Mouse (Mus musculus): ENCODE results near the gene Gm17409. TPM values are rescaled to one million over a fixed set of nuclear protein-coding genes. Genes with fewer than 3 reads are reported as not detected.

Gene Gm17409
- total RNA-seq, 2 experiments from 2014 or later = not detected

DNA sequence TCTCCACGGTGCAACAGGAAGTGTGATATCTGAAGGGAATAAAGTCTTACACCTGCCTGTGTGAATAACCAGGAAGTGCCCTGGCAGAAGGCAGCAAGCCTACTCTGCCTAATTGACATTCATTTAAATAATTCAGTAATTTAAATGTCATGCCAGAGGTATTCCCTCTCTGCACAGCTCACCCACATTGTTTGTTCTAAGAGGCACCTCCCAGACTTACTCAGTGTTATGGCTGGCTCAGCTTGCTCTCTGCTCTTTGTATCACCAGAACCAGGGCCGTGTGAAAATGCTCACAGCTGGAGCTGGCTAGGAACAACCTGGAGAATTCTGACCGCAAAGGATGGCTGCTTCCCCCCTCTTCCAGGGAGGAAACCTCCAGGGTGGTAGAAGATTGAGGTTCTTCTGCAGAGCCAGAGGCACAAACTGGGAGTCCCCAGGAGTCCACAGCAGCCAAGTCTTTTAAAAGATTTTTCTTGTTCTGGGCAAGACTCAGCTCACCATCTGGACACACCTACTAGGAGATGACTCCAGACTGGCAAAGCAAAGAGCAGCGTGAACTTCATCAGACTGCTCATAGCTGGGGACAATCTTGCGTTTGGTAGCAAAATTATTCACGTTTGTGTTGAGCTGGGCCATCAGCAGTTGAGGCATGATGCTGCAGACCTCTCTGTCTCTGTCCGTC is 14.5 kb downstream of the Gm17409 start:
- DNase-seq (ENCODE audit: low spot score in 2 of 2) = peak; percentile 29 to 55

DNA sequence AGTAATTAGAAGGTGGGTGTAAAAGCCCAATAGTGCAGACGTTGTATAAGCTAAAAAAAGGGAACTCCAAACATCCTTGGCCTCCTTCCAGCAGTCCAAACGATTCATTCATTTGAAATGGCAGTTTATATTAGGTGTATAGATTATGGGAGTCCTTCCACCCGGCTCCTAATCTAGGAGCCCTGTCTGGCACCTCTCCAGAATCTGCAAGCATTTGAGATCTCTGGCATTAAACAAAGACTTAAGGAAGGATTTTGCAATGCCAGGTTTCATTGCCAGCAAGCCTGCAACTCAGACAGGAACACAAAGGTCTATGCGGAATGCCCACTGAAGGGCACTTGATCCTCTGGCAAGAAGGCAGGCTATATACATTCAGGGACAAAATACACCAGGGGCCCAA is 15.2 kb downstream of the Gm17409 start:
- no peak for DNase-seq (ENCODE audit: low spot score in 2 of 2)

DNA sequence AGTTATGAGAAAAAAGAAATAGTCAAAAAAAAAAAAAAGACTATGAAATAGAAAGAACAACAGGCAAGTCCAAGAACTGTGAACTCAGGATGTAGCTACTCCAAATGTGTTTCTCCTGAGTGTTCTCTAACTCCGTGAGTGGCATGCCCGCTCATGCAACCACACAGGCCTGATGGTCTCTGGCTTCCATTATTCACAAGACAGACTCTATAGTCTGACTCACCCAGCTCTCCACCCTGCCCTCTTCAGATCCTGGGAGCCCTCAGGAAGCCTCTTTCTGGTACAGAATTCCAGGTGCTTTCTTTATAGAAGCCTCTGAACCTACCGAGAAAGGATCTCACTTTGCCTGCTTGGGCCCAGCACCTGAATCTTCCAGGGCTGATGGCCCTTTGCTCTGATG is 15.8 kb downstream of the Gm17409 start:
- DNase-seq (ENCODE audit: low spot score in 2 of 2) = no peak

DNA sequence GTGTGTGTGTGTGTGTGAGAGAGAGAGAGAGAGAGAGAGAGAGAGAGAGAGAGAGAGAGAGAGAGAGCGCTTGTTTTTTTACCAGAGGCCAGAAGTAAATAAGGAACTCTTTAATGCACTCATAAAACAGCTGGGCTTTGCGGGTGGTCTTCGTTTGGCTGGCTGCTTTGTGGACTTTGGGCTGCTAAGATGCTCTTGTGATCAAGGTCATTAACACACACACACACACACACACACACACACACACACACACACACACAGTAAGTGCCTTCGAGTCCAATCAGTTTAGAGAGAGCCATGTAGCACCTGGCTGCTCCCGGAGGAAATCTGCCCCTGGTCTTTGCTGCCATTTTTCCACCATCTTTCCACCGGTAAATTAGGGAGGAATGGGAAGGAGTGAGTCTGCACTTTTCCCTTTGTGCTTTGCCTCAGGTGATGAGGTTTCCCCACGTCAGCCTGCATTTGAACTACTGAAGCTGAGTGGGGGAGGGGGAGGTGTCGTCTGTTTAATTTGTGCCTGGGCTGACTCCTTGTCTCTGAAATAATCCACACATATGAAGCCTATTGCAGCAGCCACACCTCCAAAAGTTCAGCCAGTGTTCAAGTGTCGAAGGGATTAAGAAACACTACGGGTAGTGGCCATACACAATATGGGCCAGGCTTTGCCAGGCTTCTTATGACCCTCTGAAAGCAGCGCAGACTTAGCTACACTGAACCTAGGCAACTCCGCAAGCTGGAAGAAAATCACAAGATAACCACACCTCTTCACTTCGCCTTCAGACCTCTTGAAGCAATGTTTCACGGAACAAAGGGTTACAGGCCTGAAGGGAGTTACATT is 16.7 kb downstream of the Gm17409 start:
- no peak for DNase-seq (ENCODE audit: low spot score in 2 of 2)

DNA sequence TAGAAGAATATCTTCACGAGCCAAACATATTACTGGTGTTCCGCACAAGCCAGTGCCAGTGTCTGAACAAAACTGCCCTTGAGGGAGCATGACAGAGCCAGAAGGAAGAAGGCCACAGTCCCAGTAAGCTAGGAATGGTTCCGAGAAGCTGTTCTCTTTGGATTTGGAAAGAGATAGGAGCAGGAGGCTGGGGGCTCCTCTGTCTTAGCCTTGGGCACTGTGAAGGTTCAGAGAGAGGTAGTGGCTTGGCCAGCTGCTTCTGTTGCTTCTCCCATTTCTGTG is 17.3 kb downstream of the Gm17409 start:
- DNase-seq (ENCODE audit: low spot score in 2 of 2) = no peak

DNA sequence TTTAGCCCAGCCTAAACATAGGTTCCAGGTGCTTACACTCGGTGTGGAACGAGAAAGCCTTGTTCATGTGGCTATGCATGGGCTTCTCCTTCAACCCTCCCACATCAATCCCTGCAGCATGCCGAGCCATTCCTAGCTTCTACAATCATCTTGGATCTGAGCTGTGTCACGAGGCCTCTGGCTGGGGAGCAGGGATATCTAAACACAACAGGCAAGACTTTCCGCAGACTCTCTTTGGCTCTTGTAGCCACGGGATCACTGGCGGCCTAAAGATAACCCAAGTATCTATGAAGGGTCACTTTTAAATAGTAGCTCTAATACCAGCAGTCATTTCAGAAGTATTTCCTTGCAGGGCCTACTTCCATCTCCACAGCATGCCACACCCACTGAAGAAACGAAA is 18.5 kb downstream of the Gm17409 start:
- no peak for DNase-seq (ENCODE audit: low spot score in 2 of 2)

DNA sequence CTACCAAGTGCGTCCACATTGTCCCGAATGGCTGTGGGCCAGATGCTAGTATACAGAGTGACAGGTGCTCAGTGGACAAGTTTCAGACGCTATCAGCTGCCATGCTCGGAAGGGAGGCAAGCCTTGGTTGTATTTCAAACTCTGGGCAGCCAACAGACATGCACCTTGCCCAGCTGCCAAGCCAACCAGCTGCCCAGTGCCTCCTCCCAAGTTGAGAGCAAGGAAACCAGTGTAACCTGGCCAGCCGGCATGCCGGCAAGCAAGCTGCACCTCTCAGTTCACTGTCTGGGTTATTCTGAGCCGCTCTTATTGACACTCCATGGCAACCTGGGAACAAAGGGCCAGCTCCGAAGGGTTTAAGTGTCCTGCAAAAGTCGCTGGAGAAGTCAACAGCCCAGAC is 19.4 kb downstream of the Gm17409 start:
- DNase-seq (ENCODE audit: low spot score in 2 of 2) = no peak

DNA sequence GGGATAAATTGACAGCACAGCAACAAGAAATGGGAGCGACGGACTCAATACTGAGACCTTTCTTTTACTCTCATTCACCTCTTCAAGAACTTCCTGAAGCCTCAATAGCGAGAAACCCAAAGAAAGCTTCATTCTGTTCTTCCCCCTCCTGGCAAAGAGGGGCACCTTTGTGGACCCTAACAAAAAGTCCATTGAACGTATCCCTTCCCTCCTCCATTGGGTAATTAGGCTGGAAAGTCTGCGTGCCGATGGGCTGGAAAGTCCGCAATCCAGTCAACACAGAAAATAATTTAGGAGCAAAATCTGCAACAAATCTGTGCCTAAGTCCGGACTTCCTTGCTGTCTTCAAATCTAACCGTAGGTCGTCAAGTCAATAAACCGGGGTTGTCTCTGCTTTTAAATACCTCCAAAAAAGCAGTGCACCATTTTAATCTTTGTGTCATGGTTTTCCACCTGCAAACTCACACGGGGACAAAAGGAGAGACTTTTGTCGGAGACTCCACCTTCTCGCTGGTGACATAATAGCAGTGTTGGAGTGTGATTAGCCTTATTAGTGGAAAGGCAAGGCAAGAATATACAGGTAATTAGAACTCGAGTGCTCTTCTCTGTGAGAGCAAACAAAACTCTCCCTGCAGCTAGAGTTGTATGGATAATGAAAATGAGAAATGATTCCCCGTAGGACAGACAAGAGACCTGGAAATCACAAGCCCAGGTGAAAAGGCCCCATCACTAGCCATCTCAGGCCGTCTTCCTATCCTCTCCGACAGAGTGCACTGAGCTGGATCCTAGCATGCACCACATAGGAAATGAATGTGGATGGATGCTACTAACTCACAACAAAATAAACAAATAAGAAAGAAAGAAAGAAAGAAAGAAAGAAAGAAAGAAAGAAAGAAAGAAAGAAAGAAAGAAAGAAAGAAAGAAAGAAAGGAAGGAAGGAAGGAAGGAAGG is 24.0 kb downstream of the Gm17409 start:
- no peak for DNase-seq (ENCODE audit: low spot score in 2 of 2)

DNA sequence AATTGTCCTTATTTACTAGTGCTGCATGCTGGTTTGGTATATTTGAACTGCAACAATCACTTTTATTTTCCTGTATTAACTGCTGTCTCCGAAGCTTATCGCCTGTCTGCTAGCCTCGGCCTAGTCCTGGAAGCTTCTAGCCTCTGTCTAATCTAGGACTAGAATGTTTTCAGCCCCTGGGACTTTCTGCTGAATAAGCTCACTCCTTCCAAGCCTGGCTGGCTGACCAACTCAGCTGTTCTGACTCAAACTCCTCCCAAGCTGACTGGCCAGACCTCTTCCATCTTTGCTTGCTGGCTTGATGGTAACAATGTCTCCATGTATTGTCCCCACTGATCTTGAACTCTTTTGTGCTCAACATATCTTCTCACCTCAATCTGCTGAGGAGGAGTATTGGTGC is 25.4 kb downstream of the Gm17409 start:
- no peak for DNase-seq (ENCODE audit: low spot score in 2 of 2)

DNA sequence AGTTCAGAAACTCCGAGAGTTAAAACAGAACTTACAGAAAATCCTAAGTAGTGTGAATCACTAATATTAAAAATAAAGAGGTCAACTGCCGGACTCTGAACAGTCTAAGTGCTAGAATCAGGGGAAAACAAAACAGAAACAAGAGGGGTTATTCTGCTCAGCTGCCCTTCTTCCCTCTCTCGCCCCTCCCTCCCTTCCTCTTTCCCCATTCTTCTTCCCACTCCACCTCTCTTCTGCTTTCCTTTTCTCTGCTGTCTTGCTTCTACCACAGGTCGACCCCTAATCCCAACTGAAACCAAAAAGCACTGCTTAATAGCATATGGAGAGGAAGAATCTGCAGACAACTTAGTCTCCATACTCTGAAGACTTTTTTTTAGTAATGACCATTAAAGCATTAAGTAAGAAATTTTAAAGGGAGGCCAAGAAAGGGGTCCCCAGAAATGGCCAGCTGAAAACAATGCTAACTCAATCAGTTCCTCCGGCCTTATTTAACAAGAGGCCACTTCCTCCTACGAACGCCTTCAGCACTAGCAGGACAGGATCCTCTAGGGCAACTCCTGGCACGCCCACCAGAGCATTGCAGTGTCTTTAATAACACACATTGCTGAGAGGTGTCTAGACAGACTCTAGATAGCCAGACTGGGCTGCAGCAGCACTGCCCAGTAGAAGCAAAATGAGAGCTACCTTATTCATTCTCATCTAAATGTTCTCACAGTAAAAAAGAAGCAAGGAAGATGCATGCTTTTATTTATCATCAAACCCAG is 26.9 kb downstream of the Gm17409 start:
- DNase-seq (ENCODE audit: low spot score in 2 of 2) = no peak

DNA sequence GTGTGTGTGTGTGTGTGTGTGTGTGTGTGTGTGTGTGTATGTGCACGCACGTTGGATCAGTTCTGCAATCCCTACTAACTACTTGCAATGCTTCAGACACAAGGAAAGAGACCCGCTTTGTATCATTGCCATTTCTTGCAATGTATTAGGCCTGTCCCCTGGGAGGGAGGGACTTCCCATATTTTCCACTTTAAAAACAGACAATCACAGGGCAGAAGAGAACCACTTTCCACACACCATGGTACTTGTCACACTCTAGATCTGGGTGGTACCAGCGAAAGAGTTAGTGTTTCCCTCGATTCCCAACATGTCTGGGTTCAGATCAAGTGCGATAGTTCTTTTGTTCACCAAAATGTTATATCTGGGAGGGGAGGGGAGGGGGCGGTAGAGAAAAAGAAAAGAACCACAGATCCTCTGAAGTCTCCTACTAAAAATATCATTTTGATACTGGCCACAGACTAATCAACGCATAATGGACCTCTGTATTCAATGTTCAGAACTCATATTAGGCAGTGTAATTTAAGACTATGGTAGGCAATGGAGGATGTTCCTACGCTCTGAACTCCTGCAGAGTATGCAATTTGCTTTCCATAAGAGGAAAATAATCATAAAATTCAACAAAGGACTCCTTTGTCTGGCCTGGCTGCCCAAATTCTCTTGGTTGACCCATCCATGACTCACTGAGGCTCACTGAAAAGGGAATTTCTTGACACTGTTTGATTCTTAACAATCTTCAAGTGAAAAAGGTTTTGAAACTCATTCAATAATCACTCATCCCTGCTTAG is 35.6 kb downstream of the Gm17409 start:
- no peak for DNase-seq (ENCODE audit: low spot score in 2 of 2)

DNA sequence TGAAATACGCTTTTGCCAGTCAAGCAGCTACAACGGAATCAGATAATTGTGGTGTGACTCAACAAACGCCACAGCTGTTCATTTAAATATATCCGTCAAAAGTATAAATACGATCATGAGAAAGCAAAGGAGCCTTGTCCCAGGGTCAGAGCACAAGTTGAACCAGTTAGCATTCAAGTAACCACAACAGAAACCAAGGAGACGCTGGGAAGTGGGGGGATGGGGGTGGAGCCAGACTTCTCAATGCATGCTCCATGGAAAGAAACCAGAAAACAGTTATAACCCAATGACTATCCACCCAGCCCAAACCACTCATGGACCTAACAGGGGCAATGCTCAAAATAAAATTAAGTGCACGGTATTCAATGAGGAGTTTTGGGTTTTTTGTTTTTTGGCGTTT is 40.3 kb downstream of the Gm17409 start:
- no peak for DNase-seq (ENCODE audit: low spot score in 2 of 2)

DNA sequence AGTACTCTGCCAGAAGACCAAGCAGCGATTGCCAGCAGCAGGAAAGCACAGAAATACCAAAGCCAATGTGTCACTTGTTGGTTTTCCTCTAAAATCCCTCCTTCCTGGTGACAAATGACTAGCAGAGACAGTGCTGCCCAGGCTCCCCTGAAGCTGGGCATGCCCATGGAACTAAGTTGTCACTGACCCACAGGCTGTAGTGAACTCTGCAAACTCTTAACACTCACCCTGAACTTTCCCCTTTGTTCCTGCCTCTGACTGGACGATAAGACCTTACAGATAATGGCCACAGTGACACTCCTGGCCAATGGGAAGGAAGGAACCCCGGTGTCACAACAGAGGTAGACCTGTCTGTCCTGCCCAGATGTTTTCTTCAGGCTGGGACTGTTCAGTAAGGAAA is 43.3 kb downstream of the Gm17409 start:
- no peak for DNase-seq (ENCODE audit: low spot score in 2 of 2)

DNA sequence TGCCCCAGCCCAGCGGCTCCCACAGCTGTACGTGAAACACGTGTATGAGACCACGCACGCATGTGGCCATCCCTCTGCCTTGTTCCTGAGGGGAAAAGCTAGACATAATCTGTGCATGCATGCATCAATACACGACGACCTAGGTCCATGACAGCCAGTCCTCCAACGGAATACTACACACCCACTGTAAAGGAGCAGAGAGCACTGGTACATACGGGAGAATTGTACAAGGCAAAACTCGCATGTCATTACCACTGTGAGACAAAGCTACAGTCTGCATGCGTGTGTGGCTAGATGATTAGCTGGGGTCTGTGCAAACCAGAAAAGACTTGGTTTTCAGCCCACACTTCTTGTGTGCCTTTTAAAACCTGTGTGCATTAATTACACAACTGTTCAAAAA is 44.6 kb downstream of the Gm17409 start:
- no peak for DNase-seq (ENCODE audit: low spot score in 2 of 2)

DNA sequence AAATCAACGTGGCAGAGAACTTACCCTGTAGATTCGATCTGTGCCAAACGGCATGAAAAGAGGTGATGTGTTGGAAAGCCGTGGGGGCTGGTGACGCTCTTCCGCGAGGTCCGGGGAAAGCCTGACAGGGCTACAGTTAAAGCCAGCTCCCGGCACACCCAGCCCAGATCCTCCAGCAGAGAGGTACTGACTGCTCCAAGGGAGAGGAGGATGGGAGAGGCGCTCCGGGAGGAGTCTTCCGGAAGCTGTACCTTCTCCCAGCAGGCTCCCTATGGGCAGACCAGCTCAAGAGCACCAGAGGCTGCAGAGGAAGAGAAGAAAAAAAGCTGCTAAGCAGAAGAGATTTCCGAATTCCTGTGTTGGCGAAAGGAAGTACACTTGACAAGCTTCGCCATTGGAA is 46.1 kb downstream of the Gm17409 start:
- no peak for DNase-seq (ENCODE audit: low spot score in 2 of 2)

DNA sequence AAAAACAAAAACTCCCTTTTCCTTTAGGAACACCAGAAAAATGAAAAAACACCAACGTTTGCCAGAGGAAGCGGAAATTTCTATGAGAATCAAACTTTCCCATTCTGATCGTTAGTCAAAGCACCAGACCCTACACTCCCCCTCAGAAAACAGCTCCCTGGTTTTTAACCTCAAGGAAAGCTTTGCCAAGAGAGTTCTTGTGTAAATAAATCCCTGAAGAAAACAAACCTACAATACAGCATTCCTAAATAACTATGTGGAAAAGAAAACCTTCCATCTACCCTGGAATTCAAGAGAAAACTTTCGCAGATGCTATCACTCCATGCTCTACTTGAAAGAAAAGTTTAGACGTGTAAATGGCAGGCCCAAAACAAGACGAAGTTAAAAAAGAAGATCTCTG is 47.0 kb downstream of the Gm17409 start:
- no peak for DNase-seq (ENCODE audit: low spot score in 2 of 2)

DNA sequence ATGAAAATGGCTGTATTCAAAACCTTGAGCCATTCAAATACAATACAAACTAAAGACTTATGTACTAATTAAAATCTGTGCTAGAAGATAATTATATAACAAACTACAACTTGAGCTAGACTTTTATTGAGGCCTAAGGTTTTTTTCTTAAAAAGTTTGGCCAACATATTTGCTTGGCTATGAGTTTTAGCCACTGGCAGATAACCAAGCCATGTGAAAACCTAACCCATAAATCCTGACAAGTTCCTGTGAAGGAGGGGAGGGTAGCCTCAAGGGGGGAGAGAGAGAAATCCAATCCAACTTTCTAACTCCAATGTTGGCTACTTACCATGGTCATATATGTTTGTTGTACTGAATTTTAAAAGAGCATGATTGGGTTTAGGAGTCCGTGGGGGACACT is 48.6 kb downstream of the Gm17409 start:
- no peak for DNase-seq (ENCODE audit: low spot score in 2 of 2)

All from left cerebral cortex, adult 18-20 months (tissue).